Mouse (Mus musculus) CH12.LX (cell line): ENCODE measurements at regions not wholly inside any gene's neighbourhood (a gene's known extent, or its start where the extent isn't known, plus 50 kb on each side); places are given as distances from the start of the nearest gene placed in this dataset.

Experiments
- E2F4 ChIP-seq: IDR thresholded peaks from 2 replicates; pipeline ENCODE4 v1.6.1; 2011; ENCODE audit warnings: low read depth, low read length, improper control_type of control experiment; ENCODE audit not compliant: insufficient replicate concordance
- KAT2A ChIP-seq: IDR thresholded peaks from 2 replicates; pipeline ENCODE4 v1.6.1; 2012; ENCODE audit warnings: low read length, improper control_type of control experiment, inconsistent platforms; ENCODE audit not compliant: insufficient replicate concordance
- MXI1 ChIP-seq: IDR thresholded peaks from 2 replicates; pipeline ENCODE4 v1.6.1; 2011; ENCODE audit warnings: mild to moderate bottlenecking, low read depth, low read length, improper control_type of control experiment
- POLR2A ChIP-seq: IDR thresholded peaks from 2 replicates; pipeline ENCODE4 v1.6.1; 2011; ENCODE audit warnings: low read depth, mild to moderate bottlenecking, improper control_type of control experiment, low read length

DNA sequence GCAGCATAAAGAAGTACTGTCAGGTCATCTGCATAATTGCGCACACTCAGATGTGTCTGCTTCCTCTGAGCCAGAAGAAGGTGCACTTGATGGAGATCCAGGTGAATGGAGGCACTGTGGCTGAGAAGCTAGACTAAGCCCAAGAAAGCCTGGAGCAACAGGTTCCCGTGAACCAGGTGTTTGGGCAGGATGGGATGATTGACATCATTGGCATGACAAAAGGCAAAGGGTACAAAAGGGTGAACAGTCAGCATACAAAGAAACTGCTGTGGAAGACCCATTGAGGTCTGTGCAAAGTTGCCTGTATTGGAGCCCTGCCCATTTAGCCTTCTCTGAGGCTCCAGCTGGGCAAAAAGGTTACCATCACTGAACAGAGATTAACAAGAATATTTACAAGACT, 337.0 kb upstream of the Zfp960 start:
- no peak for TF ChIP-seq MXI1
- no peak for TF ChIP-seq POLR2A
- TF ChIP-seq E2F4: no peak
- no peak for TF ChIP-seq KAT2A
